Mouse (Mus musculus): ENCODE results near the gene Sumo3. TPM values are rescaled to one million over a fixed set of nuclear protein-coding genes. Genes with fewer than 3 reads are reported as not detected.

Sumo3 gene
- total and polyA plus RNA-seq, 3 experiments, result 151 to 342 TPM; not detected in 1

- peak; percentile 94 for DNase-seq (ENCODE audit: low read depth, low spot score)
- H3K9ac ChIP-seq (ENCODE audit: control insufficient read depth, low read depth, low read length, poor library complexity, severe bottlenecking), result peak within 1 kb of the TSS; percentile 95
- TF ChIP-seq MAZ (IDR thresholded peaks at IDR 0.05; ENCODE audit: low read depth, low read length) (peak; percentile 82; the same call in 1 of the 2 replicates), ETS1 (IDR thresholded peaks at IDR 0.05; ENCODE audit: low read depth, low read length) (no peak), MXI1 (IDR thresholded peaks at IDR 0.05; ENCODE audit: low read depth, low read length) (peak; percentile 75; the same call in 1 of the 2 replicates), CHD2 (IDR thresholded peaks at IDR 0.05; ENCODE audit: low read length) (peak; percentile 57), SMC3 (IDR thresholded peaks at IDR 0.05; ENCODE audit: low read depth, low read length) (no peak), USF2 (IDR thresholded peaks at IDR 0.05; ENCODE audit: borderline replicate concordance in 1 of 2, insufficient read depth in 1 of 2, low read depth in 1 of 2, low read length in 2 of 2) (no peak), E2F4 (IDR thresholded peaks at IDR 0.05; ENCODE audit: borderline replicate concordance, low read depth, low read length) (0 out of 2 replicates have a peak, but pooled peaks have one; percentile 25), JUND (IDR thresholded peaks at IDR 0.05; ENCODE audit: low read depth, low read length) (no peak), TAL1 (IDR thresholded peaks at IDR 0.05; ENCODE audit: low read length) (no peak), MYB (IDR thresholded peaks at IDR 0.05; ENCODE audit: low read depth, low read length) (no peak), SIN3A (IDR thresholded peaks at IDR 0.05; ENCODE audit: low read length) (peak; percentile 66), ELF1 (IDR thresholded peaks at IDR 0.05; ENCODE audit: low read depth, low read length) (peak; percentile 81), BHLHE40 (IDR thresholded peaks at IDR 0.05; ENCODE audit: borderline replicate concordance, low read depth, low read length) (no peak), NRF1 (IDR thresholded peaks at IDR 0.05; ENCODE audit: insufficient read depth, low read depth, low read length, poor library complexity, severe bottlenecking) (peak; percentile 31; the same call in 1 of the 2 replicates), MEF2A (IDR thresholded peaks at IDR 0.05; ENCODE audit: extremely low read depth, insufficient replicate concordance, low read depth, low read length, poor library complexity, severe bottlenecking) (no peak), ZKSCAN1 (IDR thresholded peaks at IDR 0.05; ENCODE audit: low read depth, low read length) (no peak), ZC3H11A (IDR thresholded peaks at IDR 0.05; ENCODE audit: low read depth, low read length) (peak; percentile 44; the same call in 1 of the 2 replicates), ZMIZ1 (IDR thresholded peaks at IDR 0.05; ENCODE audit: low read depth, low read length) (peak; percentile 54; the same call in 1 of the 2 replicates), MYC (IDR thresholded peaks at IDR 0.05; ENCODE audit: low read depth, low read length) (0 out of 2 replicates have a peak, but pooled peaks have one; percentile 64), HCFC1 (IDR thresholded peaks at IDR 0.05; ENCODE audit: low read depth, low read length) (peak; percentile 95), MAFK (IDR thresholded peaks at IDR 0.05; ENCODE audit: borderline replicate concordance, low read depth, low read length) (no peak), ZNF384 (IDR thresholded peaks at IDR 0.05; ENCODE audit: low read depth, low read length) (no peak), UBTF (IDR thresholded peaks at IDR 0.05; ENCODE audit: borderline replicate concordance, insufficient read depth, low read depth, low read length) (no peak), MAX (IDR thresholded peaks at IDR 0.05; ENCODE audit: low read length) (peak; percentile 56; the same call in 1 of the 2 replicates), NELFE (IDR thresholded peaks at IDR 0.05; ENCODE audit: low read depth, low read length) (peak; percentile 78), USF1 (IDR thresholded peaks at IDR 0.05; ENCODE audit: low read depth, low read length) (peak; percentile 40; the same call in 1 of the 2 replicates), GATA1 (IDR thresholded peaks at IDR 0.05; ENCODE audit: low read depth, low read length) (no peak), POLR2AphosphoS5 (IDR thresholded peaks at IDR 0.05; ENCODE audit: borderline replicate concordance, low read depth, low read length) (no peak), CTCF (IDR thresholded peaks at IDR 0.05 in 2 of 3, conservative IDR thresholded peaks at IDR 0.05 in 1 of 3; ENCODE audit: control insufficient read depth in 1 of 3, insufficient read depth in 1 of 3, low read depth in 2 of 3, low read length in 3 of 3, poor library complexity in 1 of 3, severe bottlenecking in 1 of 3) (no peak), EP300 (IDR thresholded peaks at IDR 0.05; ENCODE audit: low read depth in 1 of 2, low read length in 2 of 2) (peak in 1 of 2 experiments; percentile 4; a peak in 1 of 4 replicates), POLR2A (IDR thresholded peaks at IDR 0.05; ENCODE audit: control insufficient read depth in 1 of 2, insufficient read depth in 1 of 2, low read depth in 1 of 2, low read length in 2 of 2, poor library complexity in 1 of 2) (peak; percentile 54 to 85; a peak in 2 of 4 replicates), RAD21 (IDR thresholded peaks at IDR 0.05; ENCODE audit: low read depth, low read length) (no peak), POLR2AphosphoS2 (IDR thresholded peaks at IDR 0.05; ENCODE audit: low read length) (peak; percentile 97), TCF12 (IDR thresholded peaks at IDR 0.05; ENCODE audit: low read depth, low read length) (0 out of 2 replicates have a peak, but pooled peaks have one; percentile 46)
These were observed 16.4 kb downstream of the Sumo3 start, which contains the start of gene Ube2g2 for GRCm38 (mm10) chr10:77622055-77622988. TSS of gene Ube2g2 (plus strand) at chr10:77622275.

More at GRCm38 (mm10) chr10:77622055-77622988, 16.4 kb downstream of the Sumo3 start, which contains the start of gene Ube2g2:
- Histone ChIP-seq H3K36me3 (ENCODE audit: control insufficient read depth in 1 of 2, insufficient read depth in 2 of 2, low read length in 2 of 2) (peaks cover 2 to 10% of the 10 kb centered on the region in 2 experiments; a peak in 3 of 4 replicates), H3K4me3 (ENCODE audit: control insufficient read depth in 1 of 2, insufficient read depth in 1 of 2, low read depth in 2 of 2, low read length in 2 of 2) (peak within 1 kb of the TSS; percentile 92 to 95), H3K27me3 (ENCODE audit: control insufficient read depth in 1 of 2, insufficient read depth in 2 of 2, low read length in 2 of 2) (no peaks in the 10 kb centered on the region), H3K9me3 (replicated peaks; ENCODE audit: insufficient read depth, low read length) (no peaks in the 10 kb centered on the region), H3K27ac (ENCODE audit: control insufficient read depth, low read depth, low read length) (peak within 1 kb of the TSS; percentile 91), H3K79me2 (ENCODE audit: control insufficient read depth, insufficient read depth, low read length, poor library complexity) (peaks cover 47% of the 10 kb centered on the region), H3K4me1 (ENCODE audit: control insufficient read depth in 1 of 2, insufficient read depth in 2 of 2, low read length in 2 of 2) (peaks cover 2 to 6% of the 10 kb centered on the region in 2 experiments)

Measured in MEL (cell line).